Mouse (Mus musculus): ENCODE measurements around the gene Nubpl.

Nubpl gene

GRCm38 (mm10) chr12:52346611-52347010, 249.1 kb downstream of the Nubpl start:
- 63% methylated on average over 5 of the region's 5 CpGs for WGBS

DNA sequence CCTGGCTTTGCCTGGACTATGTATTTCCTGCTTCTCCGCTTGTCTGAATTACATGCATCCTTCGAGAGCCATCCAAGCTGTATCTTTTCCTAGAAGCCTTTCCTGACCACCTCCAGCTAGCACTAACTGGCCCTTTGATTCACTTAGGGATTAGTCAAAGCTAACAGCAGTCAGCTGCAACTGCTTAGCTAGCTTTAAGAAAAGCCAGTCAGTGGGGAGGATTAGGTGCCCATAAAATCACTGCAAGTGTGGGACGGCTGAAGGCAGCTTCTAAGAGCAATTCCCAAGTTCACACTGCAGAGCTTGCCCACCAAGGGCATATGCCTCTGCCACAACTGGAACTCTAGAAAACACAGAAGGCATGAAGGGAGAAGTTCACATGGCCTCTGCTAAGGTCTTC, 252.7 kb downstream of the Nubpl start:
- 91% methylated on average over 3 of the region's 3 CpGs for WGBS

DNA sequence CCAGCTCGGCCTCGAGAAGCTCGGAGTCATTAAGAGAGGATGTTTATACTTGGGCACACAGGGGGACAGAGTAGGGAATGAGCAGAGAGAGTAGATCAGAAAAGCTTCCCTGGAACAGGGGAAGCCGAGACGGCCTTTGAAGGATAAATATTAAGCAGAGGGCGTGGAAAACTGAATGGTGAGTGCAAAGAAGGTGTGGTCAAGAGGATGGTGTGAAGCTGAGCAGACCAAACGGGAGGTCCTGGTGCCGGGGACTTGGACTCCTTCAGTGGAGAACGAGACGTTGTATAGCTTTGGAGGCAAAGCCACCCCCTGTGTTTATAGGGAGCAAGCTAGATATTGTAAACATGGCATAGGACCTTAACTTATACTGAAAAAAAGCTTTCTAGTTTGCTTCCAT, 261.9 kb downstream of the Nubpl start:
- 88% methylated on average over 10 of the region's 10 CpGs for WGBS

- WGBS: 42% methylated on average over 3 of the region's 3 CpGs
Observed at GRCm38 (mm10) chr12:52360136-52360535, 262.6 kb downstream of the Nubpl start.

GRCm38 (mm10) chr12:52361198-52361597, 263.7 kb downstream of the Nubpl start:
- 50% methylated on average over 6 of the region's 6 CpGs for WGBS
